Mouse (Mus musculus): ENCODE data around the gene Nxnl2. TPM values are rescaled to one million over a fixed set of nuclear protein-coding genes. Genes with fewer than 3 reads are reported as not detected.

Nxnl2 gene
- total and polyA plus RNA-seq, 2 experiments = 0.06 to 0.09 TPM

- Histone ChIP-seq H3K4me1 (ENCODE audit: control insufficient read depth, insufficient read depth, low read length) (no peaks in the 10 kb centered on the region), H3K4me3 (ENCODE audit: insufficient read depth, low read depth, low read length) (no peak overlapping the region), H3K9ac (ENCODE audit: low read depth, low read length) (no peak overlapping the region), H3K27ac (replicated peaks; ENCODE audit: insufficient read depth, low read depth, low read length) (no peak overlapping the region), H3K79me2 (ENCODE audit: control insufficient read depth, insufficient read depth, low read length) (no peaks in the 10 kb centered on the region), H3K36me3 (ENCODE audit: control insufficient read depth, insufficient read depth, low read length) (no peaks in the 10 kb centered on the region), H3K27me3 (ENCODE audit: control insufficient read depth, insufficient read depth, low read length) (no peaks in the 10 kb centered on the region)
- 68% methylated on average over 12 of the region's 12 CpGs for WGBS
- DNase-seq (ENCODE audit: extremely low read depth, low read depth, low spot score) = no peak
- no peak for TF ChIP-seq CTCF (IDR thresholded peaks at IDR 0.05; ENCODE audit: low read depth, low read length)
- no peak for TF ChIP-seq POLR2A (IDR thresholded peaks at IDR 0.05; ENCODE audit: extremely low read depth, insufficient read depth, low read length)
These were observed 37.1 kb downstream of the Nxnl2 start for GRCm38 (mm10) chr13:51207965-51208364.

GRCm38 (mm10) chr13:51208378-51209100 lies 37.7 kb downstream of the Nxnl2 start:
- no peaks in the 10 kb centered on the region for H3K4me1 ChIP-seq (ENCODE audit: control insufficient read depth, insufficient read depth, low read length)
- no peak for TF ChIP-seq POLR2A (IDR thresholded peaks at IDR 0.05; ENCODE audit: extremely low read depth, insufficient read depth, low read length)
- TF ChIP-seq CTCF (IDR thresholded peaks at IDR 0.05; ENCODE audit: low read depth, low read length) = peak; percentile 36

GRCm38 (mm10) chr13:51210639-51211038 lies 39.8 kb downstream of the Nxnl2 start:
- Histone ChIP-seq H3K79me2 (ENCODE audit: control insufficient read depth, insufficient read depth, low read length) (no peaks in the 10 kb centered on the region), H3K4me3 (ENCODE audit: insufficient read depth, low read depth, low read length) (no peak overlapping the region), H3K4me1 (ENCODE audit: control insufficient read depth, insufficient read depth, low read length) (peaks cover 4% of the 10 kb centered on the region; the same call in 1 of the 2 replicates), H3K36me3 (ENCODE audit: control insufficient read depth, insufficient read depth, low read length) (no peaks in the 10 kb centered on the region), H3K9ac (ENCODE audit: low read depth, low read length) (no peak overlapping the region), H3K27ac (replicated peaks; ENCODE audit: insufficient read depth, low read depth, low read length) (no peak overlapping the region), H3K27me3 (ENCODE audit: control insufficient read depth, insufficient read depth, low read length) (no peaks in the 10 kb centered on the region)
- DNase-seq (ENCODE audit: extremely low read depth, low read depth, low spot score) = no peak
- 75% methylated on average over 5 of the region's 5 CpGs for WGBS
- TF ChIP-seq POLR2A (IDR thresholded peaks at IDR 0.05; ENCODE audit: extremely low read depth, insufficient read depth, low read length) (no peak), CTCF (IDR thresholded peaks at IDR 0.05; ENCODE audit: low read depth, low read length) (no peak)

More at GRCm38 (mm10) chr13:51208378-51209100, 37.7 kb downstream of the Nxnl2 start:
- Histone ChIP-seq H3K36me3 (ENCODE audit: control insufficient read depth, insufficient read depth, low read length) (no peaks in the 10 kb centered on the region), H3K27me3 (ENCODE audit: control insufficient read depth, insufficient read depth, low read length) (no peaks in the 10 kb centered on the region), H3K27ac (replicated peaks; ENCODE audit: insufficient read depth, low read depth, low read length) (no peak overlapping the region), H3K79me2 (ENCODE audit: control insufficient read depth, insufficient read depth, low read length) (no peaks in the 10 kb centered on the region), H3K4me3 (ENCODE audit: insufficient read depth, low read depth, low read length) (no peak overlapping the region), H3K9ac (ENCODE audit: low read depth, low read length) (no peak overlapping the region)
- WGBS = 82% methylated on average over 18 of the region's 18 CpGs
- no peak for DNase-seq (ENCODE audit: extremely low read depth, low read depth, low spot score)

GRCm38 (mm10) chr13:51214746-51215145 lies 43.9 kb downstream of the Nxnl2 start:
- H3K27ac ChIP-seq (replicated peaks; ENCODE audit: insufficient read depth, low read depth, low read length) = no peak overlapping the region
- DNase-seq (ENCODE audit: extremely low read depth, low read depth, low spot score) = peak; percentile 28
- TF ChIP-seq POLR2A (IDR thresholded peaks at IDR 0.05; ENCODE audit: extremely low read depth, insufficient read depth, low read length) = no peak
- no peak for TF ChIP-seq CTCF (IDR thresholded peaks at IDR 0.05; ENCODE audit: low read depth, low read length)
- H3K36me3 ChIP-seq (ENCODE audit: control insufficient read depth, insufficient read depth, low read length) = no peaks in the 10 kb centered on the region
- no peak overlapping the region for H3K4me3 ChIP-seq (ENCODE audit: insufficient read depth, low read depth, low read length)
- no peaks in the 10 kb centered on the region for H3K79me2 ChIP-seq (ENCODE audit: control insufficient read depth, insufficient read depth, low read length)
- H3K9ac ChIP-seq (ENCODE audit: low read depth, low read length) = no peak overlapping the region
- 18% methylated on average over 2 of the region's 2 CpGs for WGBS
- peaks cover 4% of the 10 kb centered on the region; the same call in 1 of the 2 replicates for H3K4me1 ChIP-seq (ENCODE audit: control insufficient read depth, insufficient read depth, low read length)
- no peaks in the 10 kb centered on the region for H3K27me3 ChIP-seq (ENCODE audit: control insufficient read depth, insufficient read depth, low read length)

- Histone ChIP-seq H3K36me3 (ENCODE audit: control insufficient read depth, insufficient read depth, low read length) (no peaks in the 10 kb centered on the region), H3K27ac (replicated peaks; ENCODE audit: insufficient read depth, low read depth, low read length) (no peak overlapping the region), H3K4me1 (ENCODE audit: control insufficient read depth, insufficient read depth, low read length) (no peaks in the 10 kb centered on the region), H3K4me3 (ENCODE audit: insufficient read depth, low read depth, low read length) (no peak overlapping the region), H3K9ac (ENCODE audit: low read depth, low read length) (no peak overlapping the region), H3K27me3 (ENCODE audit: control insufficient read depth, insufficient read depth, low read length) (no peaks in the 10 kb centered on the region), H3K79me2 (ENCODE audit: control insufficient read depth, insufficient read depth, low read length) (no peaks in the 10 kb centered on the region)
- WGBS = 86% methylated on average over 4 of the region's 4 CpGs
- DNase-seq (ENCODE audit: extremely low read depth, low read depth, low spot score) = no peak
- no peak for TF ChIP-seq CTCF (IDR thresholded peaks at IDR 0.05; ENCODE audit: low read depth, low read length)
- TF ChIP-seq POLR2A (IDR thresholded peaks at IDR 0.05; ENCODE audit: extremely low read depth, insufficient read depth, low read length) = no peak
These were observed 50.1 kb downstream of the Nxnl2 start for GRCm38 (mm10) chr13:51220897-51221296.

Data from liver, adult 2 months (tissue).